Mouse (Mus musculus): ENCODE measurements around the gene Gm9918. TPM values are rescaled to one million over a fixed set of nuclear protein-coding genes. Genes with fewer than 3 reads are reported as not detected.

Gm9918 gene
- polyA plus RNA-seq, 1 experiment, result not detected

- Histone ChIP-seq H3K79me3 (ENCODE audit: low read depth) (peaks cover 17% of the 10 kb centered on the region), H3ac (ENCODE audit: control insufficient read depth, insufficient read length, low read depth) (peak overlapping the region; percentile 46), H3K79me2 (ENCODE audit: control insufficient read depth, insufficient read depth) (peaks cover 28% of the 10 kb centered on the region), H3K27me3 (ENCODE audit: control insufficient read depth, insufficient read depth, insufficient read length) (no peaks in the 10 kb centered on the region), H3K4me3 (ENCODE audit: insufficient read depth, poor library complexity, severe bottlenecking) (no peak overlapping the region), H3K36me3 (ENCODE audit: control insufficient read depth, insufficient read depth) (no peaks in the 10 kb centered on the region)
- TF ChIP-seq MAX (IDR thresholded peaks at IDR 0.05) (no peak), CTCF (IDR thresholded peaks at IDR 0.05; ENCODE audit: control insufficient read depth, insufficient read depth, insufficient read length) (no peak), CEBPB (IDR thresholded peaks at IDR 0.05; ENCODE audit: low read depth) (no peak), MYOG (IDR thresholded peaks at IDR 0.05; ENCODE audit: control insufficient read depth, extremely low read depth, insufficient read length) (no peak), MYOD1 (IDR thresholded peaks at IDR 0.05; ENCODE audit: control insufficient read depth, insufficient read length, low read depth) (no peak), FOSL1 (IDR thresholded peaks at IDR 0.05; ENCODE audit: insufficient read depth, low read length, poor library complexity, severe bottlenecking) (no peak), USF1 (IDR thresholded peaks at IDR 0.05; ENCODE audit: low read depth) (no peak)
Measured at GRCm38 (mm10) chr15:102258581-102259253, 11.6 kb upstream of the Gm9918 start.

- no peaks in the 10 kb centered on the region for H3K79me3 ChIP-seq (ENCODE audit: low read depth)
- H3K27me3 ChIP-seq (ENCODE audit: control insufficient read depth, insufficient read depth, insufficient read length), result no peaks in the 10 kb centered on the region
- TF ChIP-seq FOSL1 (IDR thresholded peaks at IDR 0.05; ENCODE audit: insufficient read depth, low read length, poor library complexity, severe bottlenecking) (no peak), CEBPB (IDR thresholded peaks at IDR 0.05; ENCODE audit: low read depth) (no peak), MAX (IDR thresholded peaks at IDR 0.05) (no peak), MYOD1 (IDR thresholded peaks at IDR 0.05; ENCODE audit: control insufficient read depth, insufficient read length, low read depth) (no peak), USF1 (IDR thresholded peaks at IDR 0.05; ENCODE audit: low read depth) (no peak), CTCF (IDR thresholded peaks at IDR 0.05; ENCODE audit: control insufficient read depth, insufficient read depth, insufficient read length) (no peak), MYOG (IDR thresholded peaks at IDR 0.05; ENCODE audit: control insufficient read depth, extremely low read depth, insufficient read length) (no peak)
- no peaks in the 10 kb centered on the region for H3K36me3 ChIP-seq (ENCODE audit: control insufficient read depth, insufficient read depth)
- H3K79me2 ChIP-seq (ENCODE audit: control insufficient read depth, insufficient read depth), result no peaks in the 10 kb centered on the region
- H3K4me3 ChIP-seq (ENCODE audit: insufficient read depth, poor library complexity, severe bottlenecking), result no peak overlapping the region
- no peak overlapping the region for H3ac ChIP-seq (ENCODE audit: control insufficient read depth, insufficient read length, low read depth)
Measured at GRCm38 (mm10) chr15:102262582-102262981, 7.8 kb upstream of the Gm9918 start.

- no peaks in the 10 kb centered on the region for H3K79me2 ChIP-seq (ENCODE audit: control insufficient read depth, insufficient read depth)
- no peaks in the 10 kb centered on the region for H3K27me3 ChIP-seq (ENCODE audit: control insufficient read depth, insufficient read depth, insufficient read length)
- TF ChIP-seq MYOD1 (IDR thresholded peaks at IDR 0.05; ENCODE audit: control insufficient read depth, insufficient read length, low read depth), result no peak
- no peak for TF ChIP-seq CEBPB (IDR thresholded peaks at IDR 0.05; ENCODE audit: low read depth)
- no peak for TF ChIP-seq USF1 (IDR thresholded peaks at IDR 0.05; ENCODE audit: low read depth)
- no peak for TF ChIP-seq FOSL1 (IDR thresholded peaks at IDR 0.05; ENCODE audit: insufficient read depth, low read length, poor library complexity, severe bottlenecking)
- no peak for TF ChIP-seq CTCF (IDR thresholded peaks at IDR 0.05; ENCODE audit: control insufficient read depth, insufficient read depth, insufficient read length)
- no peak for TF ChIP-seq MYOG (IDR thresholded peaks at IDR 0.05; ENCODE audit: control insufficient read depth, extremely low read depth, insufficient read length)
- no peak overlapping the region for H3K4me3 ChIP-seq (ENCODE audit: insufficient read depth, poor library complexity, severe bottlenecking)
- no peak overlapping the region for H3ac ChIP-seq (ENCODE audit: control insufficient read depth, insufficient read length, low read depth)
- no peaks in the 10 kb centered on the region for H3K79me3 ChIP-seq (ENCODE audit: low read depth)
- no peaks in the 10 kb centered on the region for H3K36me3 ChIP-seq (ENCODE audit: control insufficient read depth, insufficient read depth)
Measured at GRCm38 (mm10) chr15:102263037-102263436, 7.3 kb upstream of the Gm9918 start.

- Histone ChIP-seq H3K79me2 (ENCODE audit: control insufficient read depth, insufficient read depth) (no peaks in the 10 kb centered on the region), H3ac (ENCODE audit: control insufficient read depth, insufficient read length, low read depth) (no peak overlapping the region), H3K79me3 (ENCODE audit: low read depth) (no peaks in the 10 kb centered on the region), H3K4me3 (ENCODE audit: insufficient read depth, poor library complexity, severe bottlenecking) (no peak overlapping the region), H3K36me3 (ENCODE audit: control insufficient read depth, insufficient read depth) (no peaks in the 10 kb centered on the region), H3K27me3 (ENCODE audit: control insufficient read depth, insufficient read depth, insufficient read length) (no peaks in the 10 kb centered on the region)
- no peak for TF ChIP-seq MYOG (IDR thresholded peaks at IDR 0.05; ENCODE audit: control insufficient read depth, extremely low read depth, insufficient read length)
- TF ChIP-seq MAX (IDR thresholded peaks at IDR 0.05), result no peak
Measured at GRCm38 (mm10) chr15:102265548-102265947, 4.8 kb upstream of the Gm9918 start.

- no peaks in the 10 kb centered on the region for H3K36me3 ChIP-seq (ENCODE audit: control insufficient read depth, insufficient read depth)
- no peaks in the 10 kb centered on the region for H3K79me2 ChIP-seq (ENCODE audit: control insufficient read depth, insufficient read depth)
- H3K79me3 ChIP-seq (ENCODE audit: low read depth), result no peaks in the 10 kb centered on the region
- TF ChIP-seq MAX (IDR thresholded peaks at IDR 0.05), result no peak
- no peak for TF ChIP-seq MYOD1 (IDR thresholded peaks at IDR 0.05; ENCODE audit: control insufficient read depth, insufficient read length, low read depth)
- no peak for TF ChIP-seq CTCF (IDR thresholded peaks at IDR 0.05; ENCODE audit: control insufficient read depth, insufficient read depth, insufficient read length)
- TF ChIP-seq USF1 (IDR thresholded peaks at IDR 0.05; ENCODE audit: low read depth), result no peak
- TF ChIP-seq MYOG (IDR thresholded peaks at IDR 0.05; ENCODE audit: control insufficient read depth, extremely low read depth, insufficient read length), result no peak
- no peak for TF ChIP-seq CEBPB (IDR thresholded peaks at IDR 0.05; ENCODE audit: low read depth)
- no peak for TF ChIP-seq FOSL1 (IDR thresholded peaks at IDR 0.05; ENCODE audit: insufficient read depth, low read length, poor library complexity, severe bottlenecking)
- no peak overlapping the region for H3K4me3 ChIP-seq (ENCODE audit: insufficient read depth, poor library complexity, severe bottlenecking)
- H3K27me3 ChIP-seq (ENCODE audit: control insufficient read depth, insufficient read depth, insufficient read length), result no peaks in the 10 kb centered on the region
- H3ac ChIP-seq (ENCODE audit: control insufficient read depth, insufficient read length, low read depth), result no peak overlapping the region
Measured at GRCm38 (mm10) chr15:102271441-102271840, 1.1 kb downstream of the Gm9918 start.
